Mouse (Mus musculus) thymus, adult 18-20 months (tissue): ENCODE measurements around the gene Surf6.
"Not testable (repeated sequence)": the region's sequence is repeated elsewhere in the genome, so short reads cannot be mapped to it uniquely, and the experiment has no call there.

Source experiments
- DNase-seq, 2 experiments: peaks; one replicate each; pipeline ENCODE4 v3.0.0; 2022; ENCODE audit warnings: mixed read lengths in 2 of 2

Surf6 gene

DNA sequence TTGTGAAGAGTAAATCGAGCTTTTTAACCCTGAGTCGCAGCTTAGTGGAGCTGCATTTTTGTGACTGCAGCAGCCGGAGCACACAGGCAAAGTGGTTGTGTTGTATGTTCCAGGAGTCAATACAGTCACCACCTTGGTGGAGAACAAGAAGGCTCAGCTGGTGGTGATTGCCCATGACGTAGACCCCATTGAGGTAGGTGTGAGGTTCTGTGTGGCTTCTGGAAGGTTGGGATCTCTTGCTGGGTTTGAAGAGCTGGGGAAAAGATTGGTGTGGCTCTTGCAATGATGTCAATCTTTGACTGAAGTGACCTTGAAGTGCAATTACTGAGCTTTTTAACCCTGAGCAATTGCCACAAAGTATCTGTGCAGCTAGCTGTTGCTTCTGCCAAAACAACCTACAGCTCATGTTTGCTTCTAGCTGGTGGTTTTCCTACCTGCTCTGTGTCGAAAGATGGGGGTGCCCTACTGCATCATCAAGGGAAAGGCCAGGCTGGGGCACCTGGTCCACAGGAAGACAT lies 9.6 kb upstream of the Surf6 start:
- no peak for DNase-seq

DNA sequence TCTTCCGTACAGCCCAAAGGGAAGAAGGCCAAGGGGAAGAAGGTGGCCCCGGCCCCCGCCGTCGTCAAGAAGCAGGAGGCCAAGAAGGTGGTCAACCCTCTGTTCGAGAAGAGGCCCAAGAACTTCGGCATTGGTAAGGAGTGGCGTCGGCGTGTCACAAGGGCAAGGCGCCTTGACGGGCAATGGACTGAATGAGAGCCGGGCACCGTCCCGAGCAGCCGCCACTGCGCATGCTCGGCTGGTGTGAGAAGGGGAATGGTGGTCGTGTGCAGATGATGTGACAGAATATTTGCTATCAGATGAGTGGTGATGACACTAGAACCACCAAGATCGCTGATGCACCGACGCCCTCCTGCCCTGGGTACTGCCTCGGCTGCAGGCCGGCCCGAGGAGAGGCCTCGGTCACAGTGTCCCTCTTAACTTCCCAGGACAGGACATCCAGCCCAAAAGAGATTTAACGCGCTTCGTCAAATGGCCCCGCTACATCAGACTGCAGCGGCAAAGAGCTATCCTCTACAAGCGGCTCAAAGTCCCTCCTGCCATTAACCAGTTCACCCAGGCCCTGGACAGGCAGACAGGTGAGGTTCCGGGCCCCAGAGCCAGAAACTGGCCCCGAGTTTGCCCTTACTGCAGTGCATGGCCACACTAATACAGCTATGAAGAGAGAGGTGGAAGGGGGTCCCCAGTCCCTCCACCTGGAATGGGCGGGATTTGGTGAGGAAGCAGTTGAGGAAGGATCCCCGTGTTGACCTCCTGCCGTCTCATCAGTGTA lies 8.5 kb upstream of the Surf6 start:
- peak in 1 of 2 experiments; percentile 33 for DNase-seq

DNA sequence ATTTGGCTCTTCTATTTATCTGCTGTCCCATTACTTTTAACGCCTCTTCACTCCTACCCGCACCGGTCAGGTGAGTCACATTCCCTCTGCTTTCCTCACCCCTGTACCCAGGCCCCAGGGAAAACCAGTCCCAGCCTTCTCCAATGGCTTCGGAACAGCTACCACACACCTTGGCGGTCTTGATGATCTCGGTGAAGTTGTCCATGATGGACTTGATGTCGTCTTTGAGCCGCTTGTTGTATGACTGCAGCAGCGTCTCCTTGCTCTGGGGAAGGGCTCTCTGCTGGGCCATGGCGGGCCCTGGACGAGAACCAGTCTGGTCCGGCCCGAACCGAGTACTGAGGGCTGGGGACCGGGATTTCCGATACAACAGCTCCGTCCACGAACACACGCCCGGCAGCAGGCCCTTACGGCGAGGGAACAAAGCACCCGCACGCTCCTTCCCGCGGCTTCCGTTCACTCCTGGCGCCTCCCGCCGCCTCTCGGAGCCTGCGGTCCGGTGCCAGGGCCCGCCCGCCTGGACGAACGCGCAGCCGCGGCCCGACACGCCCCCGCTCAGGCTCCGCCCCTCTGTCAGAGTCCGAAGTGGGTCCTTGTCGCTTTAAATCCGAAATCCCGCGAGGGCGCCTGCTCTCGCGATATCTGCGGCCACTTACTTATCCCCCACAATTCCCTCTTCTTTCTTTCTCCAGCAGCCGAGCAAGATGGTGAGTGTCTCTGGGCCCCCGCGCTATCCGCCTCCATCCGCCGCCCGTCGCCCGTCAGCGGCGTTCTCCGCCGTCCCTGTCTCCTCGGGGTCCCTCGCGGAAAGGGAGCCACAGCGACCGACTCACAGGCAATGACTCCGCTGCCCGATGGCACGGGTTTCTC lies 7.7 kb upstream of the Surf6 start, which contains the start of the genes Med22 and Rpl7a:
Gene Med22, minus strand, starts transcription at position 554 of the 870 bp plus-strand sequence.
Gene Rpl7a, plus strand, starts transcription at position 641 of the 870 bp plus-strand sequence.
- peak; percentile 97 to 98 for DNase-seq

DNA sequence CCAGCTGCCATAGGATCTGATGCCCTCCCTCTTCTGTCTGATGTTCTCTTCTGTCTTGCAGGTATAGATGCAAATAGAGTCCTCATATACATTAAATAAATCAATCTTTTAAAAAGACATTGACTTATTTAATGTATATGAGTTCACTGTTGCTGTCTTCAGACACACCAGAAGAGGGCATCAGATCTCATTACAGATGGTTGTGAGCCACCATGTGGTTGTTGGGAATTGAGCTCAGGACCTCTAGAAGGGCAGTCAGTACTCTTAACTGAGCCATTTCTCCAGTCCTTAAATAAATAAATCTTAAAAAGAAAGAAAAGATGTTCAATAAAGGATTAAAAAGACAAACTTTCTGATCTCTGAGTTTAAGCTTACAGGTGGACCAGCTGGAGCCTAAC lies 6.7 kb upstream of the Surf6 start:
- no peak for DNase-seq

DNA sequence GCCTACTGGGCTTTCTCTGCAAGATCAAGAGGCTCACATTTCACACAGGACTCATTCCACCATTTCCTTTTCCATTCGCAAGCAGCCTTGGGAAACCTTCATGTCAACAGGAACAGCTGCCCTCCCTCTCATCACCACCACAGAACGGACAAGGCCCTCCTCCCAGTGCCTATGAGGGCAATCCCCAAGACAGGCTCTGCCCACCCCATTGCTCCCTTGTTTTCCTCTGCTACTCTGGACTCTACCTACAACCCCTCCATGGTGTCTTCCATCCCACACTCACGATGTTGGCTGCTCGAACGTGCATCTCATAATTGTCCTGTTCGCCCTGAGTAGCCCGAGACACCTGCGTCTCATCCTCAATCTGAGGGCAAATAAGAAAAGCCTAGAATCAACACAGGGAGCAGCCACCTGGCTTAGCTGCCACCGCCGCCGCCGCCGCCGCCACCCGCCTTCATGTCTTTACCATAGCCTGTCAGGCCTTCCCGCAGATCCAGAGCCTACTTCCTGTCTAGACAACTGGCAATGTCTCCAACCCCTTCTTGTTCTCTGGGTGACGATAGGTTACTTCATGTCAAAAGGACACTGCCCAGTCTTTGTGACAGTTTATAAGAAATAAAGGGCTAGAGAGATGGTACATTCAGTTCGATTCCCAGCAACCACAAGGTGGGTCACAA lies 6.2 kb upstream of the Surf6 start:
- no peak for DNase-seq

DNA sequence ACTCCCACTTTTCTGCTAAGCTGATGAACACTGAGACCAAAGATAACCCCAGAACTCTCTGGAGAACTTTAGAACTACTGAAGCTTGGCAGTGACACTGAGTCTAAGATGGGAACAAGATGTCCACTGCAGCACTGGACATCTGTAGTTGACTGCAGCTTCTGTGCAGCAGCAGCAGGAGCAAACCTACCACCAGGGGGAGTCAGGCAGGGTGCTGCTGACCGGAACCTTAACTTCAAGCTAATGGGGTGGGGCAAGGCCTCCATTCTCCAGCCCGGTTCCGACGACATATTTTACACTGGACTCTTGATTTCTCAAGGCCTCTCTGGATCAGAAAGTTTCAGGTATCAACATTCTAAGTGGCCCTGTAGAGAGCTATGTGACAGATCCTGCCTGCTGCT lies 4.4 kb upstream of the Surf6 start:
- no peak for DNase-seq

DNA sequence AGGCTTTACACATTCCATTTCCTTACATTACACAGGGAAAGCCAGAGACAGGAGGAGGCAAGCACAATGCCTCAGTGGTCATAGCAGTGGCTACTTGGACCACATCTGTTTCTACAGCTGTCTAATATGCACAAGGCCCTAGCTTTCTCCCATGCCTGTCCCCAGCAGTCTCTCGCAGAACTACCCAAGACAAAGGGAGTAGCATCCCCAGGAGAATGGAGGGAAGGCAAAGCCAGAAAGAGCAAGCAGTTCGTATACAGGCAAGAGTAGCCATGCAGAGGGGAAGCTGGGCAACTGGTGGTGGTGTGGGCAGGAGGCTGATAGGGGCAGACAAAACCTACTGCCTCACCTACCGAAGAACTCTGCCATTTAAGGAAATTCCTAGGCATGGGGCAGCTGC lies 3.8 kb upstream of the Surf6 start:
- no peak for DNase-seq

DNA sequence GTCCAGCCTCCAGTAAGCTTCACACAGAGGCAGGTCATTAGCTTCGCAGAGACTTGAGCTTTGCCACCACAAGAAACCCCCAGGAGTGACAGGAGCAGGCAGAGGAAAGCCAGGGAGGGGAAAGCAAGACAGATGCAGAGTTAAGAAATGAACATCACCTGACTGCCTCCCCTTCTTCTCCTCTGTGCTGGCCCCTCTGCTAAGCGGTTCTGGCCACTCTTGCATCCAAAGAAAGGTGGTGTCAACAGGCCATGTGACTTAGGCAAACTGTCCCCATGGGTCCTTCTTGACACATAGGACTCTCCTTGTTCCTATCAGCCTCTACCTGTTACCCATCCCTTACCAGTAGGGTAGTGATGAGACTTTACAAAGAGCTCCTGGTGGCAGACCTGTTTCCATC lies 3.3 kb upstream of the Surf6 start:
- no peak for DNase-seq

DNA sequence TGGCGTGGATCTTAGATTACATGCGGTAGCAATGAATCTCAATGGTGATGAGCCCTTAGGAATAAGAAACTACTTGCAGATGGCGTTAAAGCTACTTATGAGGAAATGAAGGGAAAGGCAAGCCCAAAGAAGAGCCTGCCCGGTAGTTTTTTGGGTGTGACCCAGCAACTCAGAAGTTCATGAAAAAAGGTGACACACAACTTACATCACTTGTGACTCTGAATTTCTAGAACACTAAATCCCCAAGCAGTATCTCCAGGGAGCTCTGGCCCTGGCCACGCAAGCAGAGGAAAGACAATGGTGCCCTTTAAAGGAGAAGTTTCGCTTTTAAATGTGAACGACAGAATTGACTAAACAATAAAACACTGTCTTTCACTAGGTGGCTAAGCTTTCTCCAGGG lies 632 bp upstream of the Surf6 start:
- DNase-seq: no peak

DNA sequence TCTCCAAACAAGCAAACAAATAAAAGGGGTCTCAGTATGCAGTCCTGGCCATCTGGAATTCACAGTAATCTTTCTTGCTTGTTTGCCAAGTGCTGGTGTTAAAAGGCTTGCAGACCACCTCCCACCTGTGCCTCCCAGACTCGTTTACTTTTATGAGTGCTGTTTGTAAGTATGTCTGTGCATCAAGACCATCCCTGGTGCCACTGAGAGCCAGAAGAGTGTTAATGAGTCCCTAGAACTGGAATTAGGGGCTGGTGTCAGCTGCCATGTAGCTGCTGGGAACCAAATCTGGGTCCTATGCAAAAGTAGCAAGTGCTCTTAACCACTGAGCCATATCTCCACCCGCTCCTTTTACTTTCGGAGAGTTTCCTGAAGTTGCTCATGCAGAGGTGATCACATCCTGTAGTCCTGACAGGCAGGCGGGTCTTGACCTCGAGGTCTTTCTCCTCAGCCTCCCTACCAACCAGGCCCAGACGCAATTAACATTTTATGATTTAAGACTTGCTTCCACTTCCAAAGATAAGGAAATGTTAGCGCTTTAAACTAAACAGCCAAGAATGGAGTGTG lies 762 bp downstream of the Surf6 start:
- DNase-seq: no peak

DNA sequence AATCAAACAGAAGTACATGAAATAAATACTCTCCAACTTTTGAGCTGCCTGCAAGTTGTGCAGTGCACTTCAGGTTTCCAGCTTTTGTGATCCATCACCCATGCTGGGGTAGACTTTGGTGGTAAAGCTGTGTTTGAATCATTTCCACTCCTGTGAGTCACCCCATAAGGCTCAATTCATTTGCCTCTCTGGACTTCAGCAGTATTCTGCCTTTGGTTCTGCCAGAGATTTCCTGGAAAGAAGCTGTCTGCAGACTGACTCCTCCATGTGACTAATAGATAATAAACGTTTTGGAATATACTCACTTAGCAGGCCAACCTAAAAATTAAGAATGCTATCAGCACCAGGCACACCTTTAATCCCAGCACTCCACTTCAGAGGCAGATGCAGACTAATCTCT lies 1.9 kb downstream of the Surf6 start:
- DNase-seq: no peak

DNA sequence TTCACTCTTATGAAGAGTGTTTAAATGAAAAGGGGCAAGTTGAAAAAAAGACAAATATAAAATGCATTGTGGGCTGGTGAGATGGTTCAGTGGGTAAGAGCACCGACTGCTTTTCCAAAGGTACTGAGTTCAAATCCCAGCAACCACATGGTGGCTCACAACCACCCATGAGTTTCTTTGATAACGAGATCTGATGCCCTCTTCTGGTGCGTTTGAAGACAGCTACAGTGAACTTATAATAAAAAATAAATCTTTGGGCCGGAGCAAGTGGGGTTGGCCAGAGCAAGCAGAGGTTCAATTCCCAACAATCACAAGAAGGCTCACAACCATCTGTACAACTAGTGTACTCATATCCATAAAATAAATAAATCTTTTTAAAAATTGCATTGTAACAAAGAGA lies 6.8 kb downstream of the Surf6 start:
- DNase-seq: no peak

DNA sequence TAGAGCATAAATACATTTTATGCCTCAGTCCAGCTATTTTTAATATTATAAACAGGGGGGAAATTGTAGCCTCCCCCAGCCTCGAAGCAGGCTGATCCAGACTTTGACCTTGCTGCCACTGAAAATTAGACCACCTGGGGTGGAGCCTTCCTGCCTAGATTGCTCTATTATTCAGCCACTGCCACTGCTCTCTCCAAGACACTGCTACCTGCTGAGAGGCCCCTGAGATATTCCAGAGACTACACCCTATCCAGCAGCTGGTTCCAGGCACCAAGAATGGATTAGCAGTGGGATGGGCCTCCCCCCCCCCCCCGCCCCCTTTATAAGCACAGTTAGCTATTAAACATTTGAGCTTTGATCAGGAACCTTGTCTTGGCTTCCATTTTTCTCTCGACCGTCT lies 16.5 kb downstream of the Surf6 start:
- not testable (repeated sequence) for DNase-seq

DNA sequence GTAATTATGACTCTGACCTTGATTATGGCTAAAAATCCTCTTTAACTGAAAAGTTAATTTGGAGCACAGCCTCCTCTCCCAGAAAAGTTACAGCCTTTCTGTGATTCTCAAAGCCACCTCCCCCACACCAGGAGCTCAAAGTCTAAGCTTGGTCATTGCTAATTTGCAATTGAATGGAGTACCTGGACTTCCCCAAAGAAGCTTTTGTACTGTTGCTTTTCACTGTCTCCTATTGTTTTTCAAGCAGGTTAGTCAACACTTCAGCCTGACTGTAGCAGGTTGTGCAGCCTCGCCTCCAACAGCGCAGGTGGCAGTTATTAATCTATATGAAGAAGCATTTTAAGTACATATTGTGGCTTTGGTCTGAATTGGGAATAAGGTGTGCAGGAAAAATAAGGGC lies 17.1 kb downstream of the Surf6 start:
- DNase-seq: not testable (repeated sequence)

DNA sequence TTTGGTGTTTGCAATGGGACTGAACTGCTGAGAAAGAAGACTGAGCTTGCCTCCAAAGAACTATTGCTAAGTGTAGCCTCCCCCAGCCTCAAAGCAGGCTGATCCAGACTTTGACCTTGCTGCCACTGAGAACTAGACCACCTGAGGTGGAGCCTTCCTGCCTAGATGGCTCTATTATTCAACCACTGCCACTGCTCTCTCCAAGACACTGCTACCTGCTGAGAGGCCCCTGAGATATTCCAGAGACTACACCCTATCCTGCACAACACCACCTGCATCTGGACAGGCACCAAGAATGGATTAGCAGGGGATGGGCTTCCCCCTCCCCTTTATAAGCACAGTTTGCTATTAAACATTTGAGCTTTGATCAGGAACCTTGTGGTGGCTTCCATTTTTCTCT lies 24.1 kb downstream of the Surf6 start:
- DNase-seq: no peak

DNA sequence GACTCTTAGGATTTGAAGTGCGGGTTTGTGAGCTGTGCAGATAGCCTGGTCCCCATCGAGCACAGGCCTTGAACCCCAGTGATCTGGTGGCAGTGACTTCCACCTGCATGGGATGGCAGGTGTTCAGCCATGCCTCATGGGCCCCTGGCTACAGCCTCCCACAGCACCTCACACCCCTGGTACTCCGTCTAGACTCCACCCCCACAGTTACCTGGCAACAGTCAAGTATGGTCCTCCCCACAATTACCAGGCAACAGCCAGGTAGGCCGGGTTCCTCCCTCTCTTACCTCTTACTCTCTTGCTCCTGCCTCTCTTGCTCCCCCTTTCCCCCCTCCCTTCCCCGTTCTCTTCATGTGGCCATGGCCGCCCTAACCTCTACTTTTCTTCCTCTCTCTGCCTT lies 32.0 kb downstream of the Surf6 start:
- no peak for DNase-seq

DNA sequence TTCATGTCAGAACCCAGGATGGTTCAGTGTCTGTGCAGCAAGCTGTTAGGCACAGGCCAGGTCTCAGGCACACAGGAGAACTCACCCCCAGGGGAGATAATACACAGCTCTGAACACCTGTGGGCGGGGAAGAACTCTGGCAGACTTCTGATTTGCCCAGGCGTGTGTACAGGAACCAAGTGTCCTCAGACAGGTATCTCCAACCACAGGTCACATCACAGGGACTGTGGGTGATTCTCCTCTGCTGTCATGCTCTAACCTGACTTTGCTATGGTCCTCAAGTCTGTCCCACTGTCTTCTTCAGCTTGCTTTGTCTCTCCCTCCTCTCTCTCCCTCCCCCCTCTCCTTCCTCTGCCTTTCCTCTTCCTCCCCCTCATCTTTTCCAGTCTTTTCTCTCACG lies 37.8 kb downstream of the Surf6 start, which contains the start of gene Abo:
Gene Abo, minus strand, starts transcription at position 101 of the 400 bp plus-strand sequence.
- DNase-seq: no peak

DNA sequence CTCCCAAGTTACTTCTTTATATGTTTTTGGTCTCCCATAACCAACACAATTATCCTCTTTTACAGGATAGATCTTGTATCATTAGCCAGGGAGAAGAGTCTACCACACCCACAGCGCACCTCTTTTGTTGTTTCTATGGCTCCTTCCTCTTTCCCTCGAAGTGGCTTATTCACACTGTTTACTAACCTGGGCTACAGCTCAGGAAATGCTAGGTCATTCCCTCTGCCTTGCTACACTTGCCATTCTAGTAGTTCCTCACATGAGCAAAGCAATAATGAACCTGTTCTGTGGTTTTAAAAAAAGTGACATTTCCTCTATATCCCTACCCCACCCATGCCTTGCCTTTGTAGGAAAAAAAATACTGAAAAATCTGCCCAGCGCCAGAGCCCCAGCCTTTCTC lies 39.8 kb downstream of the Surf6 start:
- DNase-seq: no peak

DNA sequence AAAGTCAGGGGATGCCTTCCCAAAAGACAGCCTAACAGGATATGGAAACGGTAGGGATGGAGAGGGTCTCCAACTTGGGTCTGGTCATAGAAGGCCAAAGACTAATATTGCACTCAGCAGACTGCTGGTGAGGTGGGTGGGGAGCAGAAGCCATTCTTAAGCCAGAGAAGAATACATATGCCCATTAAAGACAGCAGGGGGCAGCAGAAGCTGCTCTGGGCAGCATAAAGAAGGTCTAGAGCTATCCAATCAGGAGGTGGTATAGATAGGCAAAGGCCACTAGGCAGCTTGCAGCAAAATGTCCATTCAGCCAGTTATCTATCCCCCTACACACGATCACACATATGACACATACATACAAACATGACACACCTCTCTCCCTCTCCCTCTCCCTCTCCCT lies 55.0 kb downstream of the Surf6 start:
- DNase-seq: no peak
